Mouse (Mus musculus): Measurements from ENCODE around the gene Phf24. TPM values are rescaled to one million over a fixed set of nuclear protein-coding genes. Genes with fewer than 3 reads are reported as not detected.
A peak's percentile ranks its signal among the peaks of the same experiment; 100 is the strongest.

The Phf24 gene
- total RNA-seq (2021) = 1 to 10 TPM; 1.6 to 1.8 TPM
- long read RNA-seq, experiment 1, partial matches to known transcripts = 0 of 2 reads
- long read RNA-seq, experiment 1, other reads (novel, unspliced or antisense) = 2 of 2 reads
- long read RNA-seq, experiment 2 = 0 reads

DNA sequence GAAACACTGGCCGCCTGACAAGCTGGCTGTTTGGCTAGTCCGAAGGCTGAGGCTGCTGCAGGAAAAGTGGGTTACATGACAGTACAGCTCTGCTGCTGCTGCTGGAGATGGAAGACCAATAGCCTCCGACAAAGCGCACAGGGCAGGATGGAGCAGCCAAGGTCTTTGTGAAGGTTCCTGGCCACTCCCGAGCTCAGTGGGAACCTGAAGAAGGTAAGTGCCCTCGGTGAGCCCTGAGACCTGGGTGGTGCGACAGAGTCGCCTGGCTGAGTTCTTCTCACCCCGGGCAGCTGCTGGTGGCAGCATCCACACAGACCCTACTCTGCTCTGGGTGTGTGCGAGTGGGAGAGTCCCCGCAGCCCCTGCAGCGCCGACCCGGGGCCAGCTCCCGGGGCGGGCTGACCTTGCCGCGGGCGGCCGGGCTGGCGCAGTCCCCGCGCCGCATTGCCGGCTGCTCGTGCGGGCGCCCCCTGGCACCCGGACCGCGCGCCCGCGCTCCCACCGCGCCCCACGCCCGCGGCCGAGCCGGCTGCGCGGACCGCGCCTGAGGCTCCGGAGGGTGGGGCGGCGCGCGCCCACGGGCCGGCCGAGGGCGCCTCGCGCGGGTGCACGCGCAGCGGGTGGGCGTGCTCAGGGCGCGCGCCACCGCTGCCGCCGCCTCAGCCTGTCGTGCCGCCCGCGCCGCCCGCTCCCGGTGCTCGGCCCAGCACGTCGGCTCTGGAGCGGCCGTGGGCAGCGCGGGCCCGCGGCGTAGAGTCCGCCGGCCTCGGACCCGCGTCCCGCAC is at the start of gene Phf24:
Gene Phf24, plus strand, starts transcription at position 44 of the 785 bp plus-strand sequence.
- peak; percentile 17 to 31 for DNase-seq (ENCODE audit: low spot score in 2 of 2)

DNA sequence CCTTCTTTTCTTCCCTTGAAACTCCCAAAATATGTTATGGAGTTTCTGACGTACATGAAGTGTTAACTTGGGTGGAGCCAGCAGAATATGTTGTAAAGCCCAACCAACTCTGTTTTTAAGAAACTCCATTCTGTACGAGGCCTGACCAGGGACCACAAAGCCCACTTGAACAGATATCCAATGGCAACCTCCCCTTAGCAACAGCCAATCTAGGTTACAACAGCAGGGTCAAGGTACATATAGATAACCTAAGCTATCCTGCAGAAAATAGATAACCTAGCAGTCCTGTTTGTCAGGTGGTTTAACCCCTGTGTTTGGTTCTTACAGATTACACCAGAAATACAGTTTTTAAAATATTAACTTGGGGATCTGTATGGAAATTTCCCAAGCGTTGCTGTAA is 49.1 kb upstream of the Phf24 start:
- no peak for DNase-seq (ENCODE audit: low spot score in 2 of 2)

- no peak for DNase-seq (ENCODE audit: low spot score in 2 of 2)
Observed at GRCm38 (mm10) chr4:42868193-42868592, 48.3 kb upstream of the Phf24 start.

DNA sequence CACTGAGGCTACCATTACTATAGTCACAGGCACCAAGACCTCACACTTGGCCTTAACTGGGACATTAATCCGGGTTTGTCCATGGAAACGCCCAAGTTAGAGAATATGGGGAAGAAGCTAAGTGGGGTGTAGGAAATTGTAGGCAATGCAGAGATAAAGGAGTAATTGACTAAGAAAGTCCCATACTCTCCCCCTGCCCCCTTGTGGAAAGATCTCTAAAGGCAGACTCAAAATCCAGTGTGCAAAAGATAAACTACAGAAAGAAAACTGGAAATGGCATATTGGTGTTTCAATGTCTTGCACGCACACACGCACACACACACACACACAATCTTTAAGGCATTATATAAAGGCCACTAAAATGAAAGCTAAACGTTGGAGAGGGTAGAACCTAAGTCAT is 45.7 kb upstream of the Phf24 start:
- no peak for DNase-seq (ENCODE audit: low spot score in 2 of 2)

GRCm38 (mm10) chr4:42872151-42872550 is 44.3 kb upstream of the Phf24 start:
- no peak for DNase-seq (ENCODE audit: low spot score in 2 of 2)

GRCm38 (mm10) chr4:42872746-42873435 is 43.6 kb upstream of the Phf24 start:
- no peak for DNase-seq (ENCODE audit: low spot score in 2 of 2)

DNA sequence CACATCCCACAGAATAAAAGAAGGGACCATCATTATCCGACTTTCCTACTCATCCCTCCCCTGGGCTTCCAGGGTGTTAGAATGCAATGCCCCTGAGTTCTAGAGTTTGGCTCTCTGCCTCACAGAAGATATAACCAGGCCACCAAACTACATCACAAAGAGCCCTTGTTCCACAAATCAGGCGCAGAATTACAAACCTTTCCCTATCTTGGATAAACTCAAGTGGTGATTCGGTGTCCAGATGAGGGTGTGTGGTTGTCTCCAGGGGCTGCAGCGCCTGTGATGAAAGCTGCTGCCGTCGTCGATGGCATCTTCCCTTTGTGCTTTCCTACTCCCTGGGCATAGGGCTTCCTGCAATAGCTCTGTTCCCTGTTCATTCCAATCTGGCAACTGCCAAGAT is 42.3 kb upstream of the Phf24 start, which contains the start of gene Fam205c:
Gene Fam205c, minus strand, starts transcription at position 101 of the 400 bp plus-strand sequence.
- DNase-seq (ENCODE audit: low spot score in 2 of 2) = no peak

DNA sequence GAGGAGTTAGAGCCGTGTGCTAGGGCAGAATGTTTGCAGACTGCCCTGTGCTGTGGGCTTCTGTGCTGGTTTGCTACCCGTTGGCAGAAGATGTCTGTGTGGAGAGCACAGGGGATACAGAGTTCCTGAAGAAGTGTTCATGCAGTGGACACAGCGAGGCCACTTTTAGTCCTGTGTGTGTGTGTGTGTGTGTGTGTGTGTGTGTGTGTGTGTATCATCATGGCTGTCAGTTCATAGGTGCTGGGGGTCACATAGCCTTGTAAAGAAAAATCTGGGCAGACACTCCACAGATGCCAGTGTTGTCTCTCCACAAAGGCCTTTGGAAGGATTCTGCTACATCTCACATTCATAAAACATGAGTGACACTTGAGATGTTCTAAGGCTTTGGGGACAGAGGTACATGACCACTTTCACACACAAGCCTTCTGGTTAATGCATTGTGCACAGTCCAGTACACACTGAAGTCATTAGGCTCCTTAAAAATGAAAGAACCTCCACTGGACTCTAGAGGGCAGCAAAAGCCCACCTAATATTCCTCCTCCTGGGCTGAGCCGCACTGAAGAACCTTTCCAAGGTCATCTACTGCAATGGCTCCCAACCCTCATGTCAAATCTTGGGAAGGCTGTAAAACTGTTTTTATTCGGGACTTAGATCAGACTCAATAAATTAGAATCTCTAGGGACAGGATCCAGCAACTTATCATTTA is 39.7 kb upstream of the Phf24 start:
- peak; percentile 37 to 56 for DNase-seq (ENCODE audit: low spot score in 2 of 2)

- DNase-seq (ENCODE audit: low spot score in 2 of 2) = no peak
Observed at GRCm38 (mm10) chr4:42877657-42878056, 38.8 kb upstream of the Phf24 start.

GRCm38 (mm10) chr4:42879829-42880676 is 36.4 kb upstream of the Phf24 start:
- DNase-seq (ENCODE audit: low spot score in 2 of 2) = no peak

DNA sequence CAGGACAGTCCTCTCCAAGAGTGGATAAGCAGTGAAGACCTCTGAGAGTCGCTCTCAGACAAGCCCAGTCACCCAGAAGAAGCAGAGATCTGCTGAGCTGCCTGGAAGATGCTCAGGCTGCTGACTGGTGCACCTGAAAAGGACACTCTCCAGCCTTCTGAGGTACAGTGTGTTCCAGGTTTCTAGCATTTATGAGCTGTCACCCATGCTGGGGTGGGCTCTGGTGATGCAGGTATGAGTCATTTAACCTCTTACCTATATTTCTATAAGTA is 35.8 kb upstream of the Phf24 start:
- no peak for DNase-seq (ENCODE audit: low spot score in 2 of 2)

DNA sequence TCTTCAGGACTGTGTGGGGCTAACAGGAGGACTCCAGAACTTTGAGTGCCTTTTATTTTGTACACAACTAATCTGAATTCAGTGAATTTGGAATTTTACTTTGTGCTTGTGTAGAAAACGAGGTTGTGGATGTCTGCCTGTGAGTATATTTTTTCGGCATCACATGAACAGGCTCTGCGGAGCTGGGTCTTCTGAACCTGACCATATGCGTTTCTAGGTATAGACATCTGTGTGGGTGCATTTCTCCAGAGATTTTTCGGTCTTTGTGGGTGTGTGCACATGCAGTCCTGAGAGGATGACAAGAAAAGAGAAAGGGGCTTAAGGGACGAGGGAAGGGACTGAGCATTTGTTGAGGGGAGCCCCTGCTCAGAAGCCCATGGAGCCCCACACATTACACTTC is 29.5 kb upstream of the Phf24 start:
- DNase-seq (ENCODE audit: low spot score in 2 of 2) = no peak

- DNase-seq (ENCODE audit: low spot score in 2 of 2) = no peak
Observed at GRCm38 (mm10) chr4:42888806-42889205, 27.7 kb upstream of the Phf24 start.

DNA sequence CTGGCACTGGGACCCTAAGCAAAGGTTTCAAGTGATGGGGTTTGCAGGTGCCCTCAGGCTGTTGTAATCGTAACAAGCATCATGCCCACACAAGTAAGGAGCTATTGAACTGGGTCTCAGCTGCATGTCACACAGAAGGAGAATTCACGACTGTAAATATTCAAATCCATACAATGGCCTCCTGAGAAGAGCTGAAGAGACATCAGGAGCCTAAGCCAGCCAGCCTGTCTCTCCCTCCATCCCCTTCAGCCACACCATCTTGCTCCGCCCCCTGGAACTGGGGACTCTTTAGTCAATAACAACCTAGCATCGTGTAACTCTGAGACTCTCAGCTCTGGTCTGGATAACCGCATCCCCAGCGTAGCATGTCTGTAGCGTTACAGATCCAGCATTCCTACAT is 25.3 kb upstream of the Phf24 start:
- DNase-seq (ENCODE audit: low spot score in 2 of 2) = no peak

DNA sequence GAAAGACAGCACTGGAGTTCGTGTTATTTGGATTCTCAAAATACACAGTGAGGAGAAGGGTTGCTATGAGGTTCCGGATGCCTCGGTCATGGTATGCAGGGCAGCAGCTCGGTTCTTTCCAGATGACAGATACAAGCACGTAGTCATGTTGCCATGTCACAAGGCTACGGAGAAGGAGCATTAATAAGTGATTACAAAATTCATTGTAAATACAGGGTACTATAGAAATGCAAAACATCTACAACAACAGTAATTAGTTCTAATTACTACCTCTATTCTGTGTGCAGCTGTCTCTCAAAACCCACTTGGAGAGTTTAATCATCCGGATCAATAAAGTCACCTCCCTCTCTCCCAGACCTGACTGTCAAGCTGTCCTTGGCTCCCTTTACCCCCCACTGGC is 21.3 kb upstream of the Phf24 start:
- no peak for DNase-seq (ENCODE audit: low spot score in 2 of 2)

- DNase-seq (ENCODE audit: low spot score in 2 of 2) = no peak
Observed at GRCm38 (mm10) chr4:42898914-42899313, 17.5 kb upstream of the Phf24 start.

- DNase-seq (ENCODE audit: low spot score in 2 of 2) = no peak
Observed at GRCm38 (mm10) chr4:42900878-42901277, 15.6 kb upstream of the Phf24 start.

- DNase-seq (ENCODE audit: low spot score in 2 of 2) = no peak
Observed at GRCm38 (mm10) chr4:42902174-42902573, 14.3 kb upstream of the Phf24 start.

GRCm38 (mm10) chr4:42902730-42903129 is 13.7 kb upstream of the Phf24 start:
- DNase-seq (ENCODE audit: low spot score in 2 of 2) = no peak

- no peak for DNase-seq (ENCODE audit: low spot score in 2 of 2)
Observed at GRCm38 (mm10) chr4:42903942-42904341, 12.5 kb upstream of the Phf24 start.

- DNase-seq (ENCODE audit: low spot score in 2 of 2) = no peak
Observed at GRCm38 (mm10) chr4:42904523-42904922, 11.9 kb upstream of the Phf24 start.

All from adrenal gland, adult 18-20 months (tissue).